Mouse (Mus musculus) thymus, postnatal 4 days (tissue): ENCODE measurements at regions not wholly inside any gene's neighbourhood (a gene's known extent, or its start where the extent isn't known, plus 50 kb on each side); places are given as distances from the start of the nearest gene placed in this dataset.

Experiments used
- DNase-seq: peaks from one replicate; pipeline ENCODE4 v3.0.0; 2021

- DNase-seq, result no peak
These were observed 167.7 kb upstream of the Pabpc6 start for GRCm38 (mm10) chr17:9836995-9837842.

- no peak for DNase-seq
These were observed 160.4 kb upstream of the Pabpc6 start for GRCm38 (mm10) chr17:9829895-9830294.

- DNase-seq, result no peak
These were observed 151.8 kb upstream of the Pabpc6 start for GRCm38 (mm10) chr17:9821358-9821757.

GRCm38 (mm10) chr17:9817056-9817455 lies 147.5 kb upstream of the Pabpc6 start:
- DNase-seq, result no peak

GRCm38 (mm10) chr17:9797069-9797468 lies 127.6 kb upstream of the Pabpc6 start:
- no peak for DNase-seq

GRCm38 (mm10) chr17:9796225-9796988 lies 126.9 kb upstream of the Pabpc6 start:
- no peak for DNase-seq

- no peak for DNase-seq
These were observed 109.3 kb upstream of the Pabpc6 start for GRCm38 (mm10) chr17:9778866-9779265.

- DNase-seq, result no peak
These were observed 107.6 kb upstream of the Pabpc6 start for GRCm38 (mm10) chr17:9777165-9777564.

- DNase-seq, result no peak
These were observed 106.9 kb upstream of the Pabpc6 start for GRCm38 (mm10) chr17:9776286-9777016.

GRCm38 (mm10) chr17:9775668-9776151 lies 106.2 kb upstream of the Pabpc6 start:
- DNase-seq, result no peak

- DNase-seq, result no peak
These were observed 105.5 kb upstream of the Pabpc6 start for GRCm38 (mm10) chr17:9774740-9775629.

- DNase-seq, result no peak
These were observed 104.2 kb upstream of the Pabpc6 start for GRCm38 (mm10) chr17:9773744-9774143.

GRCm38 (mm10) chr17:9768275-9768674 lies 98.8 kb upstream of the Pabpc6 start:
- no peak for DNase-seq

- no peak for DNase-seq
These were observed 96.2 kb upstream of the Pabpc6 start for GRCm38 (mm10) chr17:9765680-9766250.

- no peak for DNase-seq
These were observed 95.3 kb upstream of the Pabpc6 start for GRCm38 (mm10) chr17:9764701-9765359.

GRCm38 (mm10) chr17:9764041-9764606 lies 94.6 kb upstream of the Pabpc6 start:
- no peak for DNase-seq

- no peak for DNase-seq
These were observed 93.6 kb upstream of the Pabpc6 start for GRCm38 (mm10) chr17:9763110-9763509.

- DNase-seq, result no peak
These were observed 92.9 kb upstream of the Pabpc6 start for GRCm38 (mm10) chr17:9762436-9762835.

GRCm38 (mm10) chr17:9760706-9761059 lies 91.2 kb upstream of the Pabpc6 start:
- DNase-seq, result no peak

- DNase-seq, result no peak
These were observed 90.6 kb upstream of the Pabpc6 start for GRCm38 (mm10) chr17:9760026-9760705.
